Mouse (Mus musculus): Measurements from ENCODE around the gene Myoz2.

The Myoz2 gene

GRCm38 (mm10) chr3:123007386-123007785 is 27.4 kb downstream of the Myoz2 start:
- no peak for DNase-seq (ENCODE audit: low read depth)

GRCm38 (mm10) chr3:123001053-123001452 is 33.8 kb downstream of the Myoz2 start:
- DNase-seq (ENCODE audit: low read depth), result no peak

- no peak for DNase-seq (ENCODE audit: low read depth)
These were observed 36.3 kb downstream of the Myoz2 start for GRCm38 (mm10) chr3:122998511-122998910.

GRCm38 (mm10) chr3:122996968-122997367 is 37.8 kb downstream of the Myoz2 start:
- no peak for DNase-seq (ENCODE audit: low read depth)

GRCm38 (mm10) chr3:122986906-122987305 is 47.9 kb downstream of the Myoz2 start:
- DNase-seq (ENCODE audit: low read depth), result peak; percentile 12

- peak; percentile 10 for DNase-seq (ENCODE audit: low read depth)
These were observed 48.4 kb downstream of the Myoz2 start for GRCm38 (mm10) chr3:122986386-122986785.

- no peak for DNase-seq (ENCODE audit: low read depth)
These were observed 49.5 kb downstream of the Myoz2 start for GRCm38 (mm10) chr3:122985183-122985944.

GRCm38 (mm10) chr3:122984249-122985182 is 50.3 kb downstream of the Myoz2 start, which contains the start of gene Usp53:
Gene Usp53, minus strand, starts transcription at chr3:122984510.
- peak; percentile 96 for DNase-seq (ENCODE audit: low read depth)

GRCm38 (mm10) chr3:122983849-122984248 is 51.0 kb downstream of the Myoz2 start:
- DNase-seq (ENCODE audit: low read depth), result peak; percentile 77

- no peak for DNase-seq (ENCODE audit: low read depth)
These were observed 58.9 kb downstream of the Myoz2 start for GRCm38 (mm10) chr3:122975964-122976363.

- DNase-seq (ENCODE audit: low read depth), result no peak
These were observed 59.5 kb downstream of the Myoz2 start for GRCm38 (mm10) chr3:122975363-122975762.

- no peak for DNase-seq (ENCODE audit: low read depth)
These were observed 60.0 kb downstream of the Myoz2 start for GRCm38 (mm10) chr3:122974833-122975232.

- DNase-seq (ENCODE audit: low read depth), result no peak
These were observed 62.5 kb downstream of the Myoz2 start for GRCm38 (mm10) chr3:122972126-122972822.

GRCm38 (mm10) chr3:122968391-122968790 is 66.4 kb downstream of the Myoz2 start:
- DNase-seq (ENCODE audit: low read depth), result no peak

GRCm38 (mm10) chr3:122964301-122964700 is 70.5 kb downstream of the Myoz2 start:
- no peak for DNase-seq (ENCODE audit: low read depth)
